Mouse (Mus musculus): ENCODE results near the gene Zfc3h1.
A peak's percentile ranks its signal among the peaks of the same experiment; 100 is the strongest.

The Zfc3h1 gene

GRCm38 (mm10) chr10:115384221-115385017 lies at the start of gene Zfc3h1, which contains the start of gene Thap2:
Zfc3h1 (plus strand) TSS chr10:115384959.
Thap2 (minus strand) TSS chr10:115384443.
- DNase-seq: peak; percentile 99

GRCm38 (mm10) chr10:115336901-115337300 lies 47.9 kb upstream of the Zfc3h1 start:
- DNase-seq: no peak

GRCm38 (mm10) chr10:115339820-115340328 lies 44.9 kb upstream of the Zfc3h1 start:
- no peak for DNase-seq

- DNase-seq: no peak
Measured at GRCm38 (mm10) chr10:115342771-115343425, 41.9 kb upstream of the Zfc3h1 start.

GRCm38 (mm10) chr10:115346444-115346843 lies 38.3 kb upstream of the Zfc3h1 start:
- DNase-seq: no peak

GRCm38 (mm10) chr10:115348131-115348530 lies 36.6 kb upstream of the Zfc3h1 start:
- no peak for DNase-seq

- peak; percentile 10 for DNase-seq
Measured at GRCm38 (mm10) chr10:115349029-115349428, 35.7 kb upstream of the Zfc3h1 start.

GRCm38 (mm10) chr10:115349509-115349908 lies 35.2 kb upstream of the Zfc3h1 start:
- no peak for DNase-seq

GRCm38 (mm10) chr10:115350810-115351397 lies 33.9 kb upstream of the Zfc3h1 start:
- DNase-seq: no peak

- DNase-seq: peak; percentile 44
Measured at GRCm38 (mm10) chr10:115354553-115354952, 30.2 kb upstream of the Zfc3h1 start.

- no peak for DNase-seq
Measured at GRCm38 (mm10) chr10:115355016-115355415, 29.7 kb upstream of the Zfc3h1 start.

GRCm38 (mm10) chr10:115356106-115356505 lies 28.7 kb upstream of the Zfc3h1 start:
- DNase-seq: no peak

- DNase-seq: no peak
Measured at GRCm38 (mm10) chr10:115358216-115358919, 26.4 kb upstream of the Zfc3h1 start.

- no peak for DNase-seq
Measured at GRCm38 (mm10) chr10:115359066-115359465, 25.7 kb upstream of the Zfc3h1 start.

GRCm38 (mm10) chr10:115361840-115362622 lies 22.7 kb upstream of the Zfc3h1 start, which contains the start of gene Tmem19:
Tmem19 (minus strand) TSS chr10:115362501.
- DNase-seq: peak; percentile 98

- no peak for DNase-seq
Measured at GRCm38 (mm10) chr10:115362623-115362964, 22.2 kb upstream of the Zfc3h1 start.

- DNase-seq: no peak
Measured at GRCm38 (mm10) chr10:115363151-115363550, 21.6 kb upstream of the Zfc3h1 start.

GRCm38 (mm10) chr10:115381506-115382084 lies 3.2 kb upstream of the Zfc3h1 start:
- peak; percentile 19 for DNase-seq

GRCm38 (mm10) chr10:115382846-115383643 lies 1.7 kb upstream of the Zfc3h1 start:
- peak; percentile 28 for DNase-seq

GRCm38 (mm10) chr10:115383644-115384220 lies 1.0 kb upstream of the Zfc3h1 start:
- DNase-seq: peak; percentile 32
